Mouse (Mus musculus) lung, embryonic 15.5 days (tissue): ENCODE measurements around the gene Tex14. TPM values are rescaled to one million over a fixed set of nuclear protein-coding genes. Genes with fewer than 3 reads are reported as not detected.
"Not testable (repeated sequence)": the region's sequence is repeated elsewhere in the genome, so short reads cannot be mapped to it uniquely, and the experiment has no call there.

Experiments used
- ATAC-seq: fragments of 200-750 bp; cut with Nextera tagmentation; 2 replicates; pipeline ENCODE4 v1.8.0; 2017; ENCODE audit warnings: moderate number of reproducible peaks, borderline replicate concordance; ENCODE audit not compliant: low FRiP score, low TSS enrichment; ENCODE audit errors: extremely low read depth
- H3K27ac ChIP-seq: fragments of 300-500 bp; sonication (generic); 2 replicates; pipeline ENCODE4 v1.5.1; 2015; ENCODE audit warnings: moderate library complexity, mild to moderate bottlenecking, inconsistent platforms
- H3K27me3 ChIP-seq: fragments of 300-500 bp; sonication (generic); 2 replicates; pipeline ENCODE4 v1.6.1; 2015; ENCODE audit warnings: inconsistent platforms
- H3K36me3 ChIP-seq: fragments of 300-500 bp; sonication (generic); 2 replicates; pipeline ENCODE4 v1.6.1; 2015; ENCODE audit warnings: inconsistent platforms
- H3K4me1 ChIP-seq: fragments of 300-500 bp; sonication (generic); 2 replicates; pipeline ENCODE4 v1.6.1; 2015; ENCODE audit warnings: inconsistent platforms
- H3K4me2 ChIP-seq: fragments of 300-500 bp; sonication (generic); 2 replicates; pipeline ENCODE4 v1.6.1; 2015; ENCODE audit warnings: inconsistent platforms, mild to moderate bottlenecking, moderate library complexity
- H3K4me3 ChIP-seq: fragments of 300-500 bp; sonication (generic); 2 replicates; pipeline ENCODE4 v1.5.1; 2015; ENCODE audit warnings: mild to moderate bottlenecking, inconsistent platforms
- H3K9ac ChIP-seq: fragments of 300-500 bp; sonication (generic); 2 replicates; pipeline ENCODE4 v1.6.1; 2015; ENCODE audit warnings: inconsistent platforms
- H3K9me3 ChIP-seq: fragments of 300-500 bp; sonication (generic); 2 replicates; pipeline ENCODE4 v1.6.1; 2016; ENCODE audit warnings: inconsistent platforms
- WGBS: fragments of 180-500 bp; shearing (Covaris S2); methylation state at CpG from one replicate; pipeline ENCODE4 v1.1.7; 2015; 5-methylcytosine and 5-hydroxymethylcytosine counted together
- polyA plus RNA-seq: library from polyadenylated mRNA; unstranded; fragments of >200 nt; fragmentation: Nextera tagmentation; extraction: Ambion mirVana; gene quantifications from 2 replicates; pipeline ENCODE4 v1.2.1, GENCODE M21; 2015

Gene Tex14
- polyA plus RNA-seq, 1 experiment from 2014 or later, result 0.46 TPM

DNA sequence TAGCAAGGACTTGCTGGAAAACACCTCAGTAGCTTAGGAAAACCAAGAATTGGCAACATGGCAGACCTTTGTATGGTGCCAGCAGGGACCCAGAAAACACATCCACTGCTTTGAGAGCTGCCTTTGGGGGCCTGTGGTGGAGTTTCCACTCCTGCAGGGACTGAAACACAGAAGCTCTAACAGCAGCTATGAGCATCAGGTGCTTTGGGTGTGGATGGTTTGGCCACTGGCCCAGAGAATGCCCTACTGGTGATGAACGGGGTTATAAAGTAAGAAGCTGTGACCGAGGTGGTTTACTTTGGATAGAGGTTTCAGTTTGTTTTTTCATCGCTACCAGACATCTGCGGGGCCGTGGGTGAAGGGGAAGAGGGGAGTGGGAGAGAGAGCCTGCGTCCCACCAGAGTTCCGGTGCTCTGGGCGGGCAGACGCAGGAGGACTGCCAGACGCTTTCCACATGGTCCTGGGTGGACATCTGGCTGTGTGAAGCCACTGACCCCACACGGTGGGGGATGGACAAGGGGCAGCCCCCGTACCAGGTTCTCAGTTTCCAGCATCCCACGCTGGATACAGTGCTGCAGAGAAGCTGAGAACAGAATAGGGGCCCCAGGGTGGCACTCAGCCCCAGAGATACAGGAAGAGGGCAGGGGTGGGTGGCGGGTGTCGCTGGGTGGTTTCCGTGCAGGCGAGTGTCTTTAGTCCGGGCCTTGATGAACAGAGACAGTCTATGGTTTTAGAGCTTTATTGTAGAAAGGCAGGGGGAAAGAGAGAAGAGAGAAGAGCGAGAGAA, 62.8 kb downstream of the Tex14 start:
- peaks cover 18% of the 10 kb centered on the region for H3K4me1 ChIP-seq
- peak overlapping the region; percentile 9; the same call in 1 of the 2 replicates for H3K4me2 ChIP-seq
- H3K4me3 ChIP-seq, result 0 out of 2 replicates have a peak overlapping the region, but pooled peaks have one; percentile 2
- H3K27ac ChIP-seq, result no peak overlapping the region
- ATAC-seq, result no peak
- 28% methylated on average over 19 of the region's 19 CpGs for WGBS
- H3K36me3 ChIP-seq, result no peaks in the 10 kb centered on the region
- no peaks in the 10 kb centered on the region for H3K27me3 ChIP-seq
- H3K9ac ChIP-seq, result no peak overlapping the region
- H3K9me3 ChIP-seq, result no peaks in the 10 kb centered on the region

DNA sequence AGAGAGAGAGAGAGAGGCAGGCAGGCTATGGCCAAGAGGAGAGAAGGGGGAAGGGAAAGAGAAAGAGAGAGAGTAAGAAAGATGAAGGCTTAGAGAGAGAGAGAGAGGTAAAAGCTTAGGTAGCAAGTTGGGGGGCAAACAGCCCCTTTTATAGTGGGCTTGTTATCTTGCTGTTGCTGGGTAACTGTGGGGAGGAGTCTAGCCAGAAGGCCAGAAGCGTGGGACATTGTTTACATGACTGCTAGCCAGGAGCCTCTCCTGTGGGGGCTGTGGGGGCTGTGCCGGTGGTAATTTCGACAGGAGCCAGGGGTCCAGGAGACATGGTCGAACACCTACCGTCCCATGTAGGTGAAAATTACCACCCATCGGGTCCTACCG, 63.4 kb downstream of the Tex14 start:
- WGBS, result 24% methylated on average over 7 of the region's 7 CpGs
- no peaks in the 10 kb centered on the region for H3K9me3 ChIP-seq
- ATAC-seq, result no peak
- peaks cover 16% of the 10 kb centered on the region for H3K4me1 ChIP-seq
- H3K27me3 ChIP-seq, result no peaks in the 10 kb centered on the region
- no peak overlapping the region for H3K4me2 ChIP-seq
- H3K27ac ChIP-seq, result no peak overlapping the region
- no peak overlapping the region for H3K4me3 ChIP-seq
- H3K9ac ChIP-seq, result no peak overlapping the region
- H3K36me3 ChIP-seq, result no peaks in the 10 kb centered on the region

DNA sequence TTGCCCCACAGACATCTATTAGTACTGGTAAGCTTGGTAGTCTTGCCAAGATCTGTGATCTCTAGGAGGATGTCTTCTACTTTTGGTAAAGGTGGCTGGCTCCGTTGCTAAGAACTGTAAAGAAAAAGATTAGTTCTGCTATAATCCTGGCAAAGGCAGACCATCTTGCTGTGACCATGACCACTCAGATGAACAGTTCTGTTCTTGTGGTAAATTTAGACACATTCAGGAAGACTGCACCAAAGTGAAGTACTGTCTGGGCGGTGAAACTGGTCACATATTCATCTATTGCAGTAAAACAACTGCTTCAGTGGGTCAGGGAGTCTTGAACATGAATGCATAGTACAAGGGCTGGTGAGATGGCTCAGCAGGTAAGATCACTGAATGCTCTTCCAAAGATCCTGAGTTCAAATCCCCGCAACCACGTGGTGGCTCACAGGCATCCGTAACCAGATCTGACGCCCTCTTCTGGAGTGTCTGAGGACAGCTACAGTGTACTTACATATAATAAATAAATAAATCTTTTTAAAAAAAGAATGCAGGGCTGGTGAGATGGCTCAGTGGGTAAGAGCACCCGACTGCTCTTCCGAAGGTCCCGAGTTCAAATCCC, 63.9 kb downstream of the Tex14 start:
- Histone ChIP-seq H3K9ac (no peak overlapping the region), H3K4me1 (peaks cover 14% of the 10 kb centered on the region), H3K4me2 (no peak overlapping the region), H3K27ac (no peak overlapping the region), H3K4me3 (no peak overlapping the region), H3K36me3 (no peaks in the 10 kb centered on the region), H3K9me3 (no peaks in the 10 kb centered on the region), H3K27me3 (no peaks in the 10 kb centered on the region)
- no peak for ATAC-seq
- WGBS, result 74% methylated on average over 9 of the region's 9 CpGs

DNA sequence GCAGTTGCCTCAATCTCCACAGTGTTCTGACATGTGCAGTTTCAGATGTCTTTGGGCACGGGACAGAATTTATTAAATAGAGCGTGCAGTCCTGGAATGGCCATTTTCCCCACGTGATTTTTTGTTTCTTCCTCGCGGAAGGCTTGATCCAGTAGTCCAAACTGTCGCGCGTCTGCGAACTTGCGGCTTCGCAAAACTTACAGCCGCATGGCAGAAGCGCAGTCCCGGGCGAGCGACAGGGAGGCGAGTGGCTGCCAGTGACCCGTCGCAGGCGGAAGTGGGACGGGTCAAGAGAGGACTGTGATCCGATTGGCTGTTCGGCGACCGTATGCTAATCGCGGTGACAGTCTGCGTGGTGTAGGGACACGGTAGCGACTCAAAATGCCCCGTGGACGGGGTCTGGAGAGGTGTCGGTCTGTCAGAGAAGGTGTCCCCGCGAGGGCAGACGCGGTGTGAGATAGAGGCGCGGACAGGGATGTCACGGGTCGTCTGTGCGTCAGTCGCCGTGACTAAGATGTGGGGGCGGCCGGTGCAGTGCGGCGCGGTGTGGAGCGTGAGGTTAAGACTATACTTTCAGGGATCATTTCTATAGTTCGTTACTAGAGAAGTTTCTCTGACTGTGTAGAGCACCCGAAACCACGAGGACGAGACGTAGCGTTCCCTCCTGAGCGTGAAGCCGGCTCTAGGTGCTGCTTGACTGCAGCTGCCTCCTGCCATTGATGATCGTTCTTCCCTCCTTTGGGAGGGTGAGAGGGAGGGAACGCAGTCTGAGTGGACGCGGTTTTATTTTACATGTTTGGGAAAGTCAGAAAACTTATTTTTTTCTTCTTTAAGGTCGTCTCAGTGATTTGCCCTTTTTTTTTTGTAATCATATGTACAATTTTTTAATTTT, 66.2 kb downstream of the Tex14 start:
- H3K4me1 ChIP-seq, result peaks cover 14% of the 10 kb centered on the region
- H3K4me2 ChIP-seq, result peak overlapping the region; percentile 56
- H3K27me3 ChIP-seq, H3K36me3 ChIP-seq, H3K9me3 ChIP-seq: not testable (repeated sequence)
- ATAC-seq, result peak; percentile 98
- peak overlapping the region; percentile 20 for H3K9ac ChIP-seq
- peak overlapping the region; percentile 27 for H3K4me3 ChIP-seq
- under 1% methylated on average over 27 of the region's 63 CpGs for WGBS
- H3K27ac ChIP-seq, result peak overlapping the region; percentile 42; the same call in 1 of the 2 replicates

DNA sequence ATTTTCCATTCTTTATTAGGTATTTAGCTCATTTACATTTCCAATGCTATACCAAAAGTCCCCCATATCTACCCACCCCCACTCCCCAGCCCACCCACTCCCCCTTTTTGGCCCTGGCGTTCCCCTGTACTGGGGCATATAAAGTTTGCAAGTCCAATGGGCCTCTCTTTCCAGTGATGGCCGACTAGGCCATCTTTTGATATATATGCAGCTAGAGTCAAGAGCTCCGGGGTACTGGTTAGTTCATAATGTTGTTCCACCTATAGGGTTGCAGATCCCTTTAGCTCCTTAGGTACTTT, 66.8 kb downstream of the Tex14 start:
- not testable (repeated sequence) for H3K4me2 ChIP-seq, H3K9ac ChIP-seq, H3K9me3 ChIP-seq, H3K27me3 ChIP-seq, H3K4me3 ChIP-seq, H3K27ac ChIP-seq, H3K36me3 ChIP-seq
- H3K4me1 ChIP-seq, result peaks cover 14% of the 10 kb centered on the region
- ATAC-seq, result peak; percentile 63
- WGBS, result 10% methylated on average over 2 of the region's 3 CpGs

DNA sequence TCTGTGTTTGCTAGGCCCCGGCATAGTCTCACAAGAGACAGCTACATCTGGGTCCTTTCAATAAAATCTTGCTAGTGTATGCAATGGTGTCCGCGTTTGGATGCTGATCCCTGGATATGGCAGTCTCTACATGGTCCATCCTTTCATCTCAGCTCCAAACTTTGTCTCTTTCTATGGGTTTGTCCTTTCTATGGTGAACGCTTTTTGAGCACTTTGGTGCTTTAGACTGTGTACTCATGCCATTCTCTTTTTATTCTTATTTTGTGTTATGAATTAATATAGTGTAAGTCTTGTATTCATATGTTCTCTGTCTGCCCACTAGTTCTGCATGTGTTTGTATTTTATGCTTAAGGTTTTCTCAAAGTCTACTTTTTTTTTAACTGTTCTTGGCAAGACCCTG, 67.2 kb downstream of the Tex14 start:
- 21% methylated on average over 4 of the region's 4 CpGs for WGBS

DNA sequence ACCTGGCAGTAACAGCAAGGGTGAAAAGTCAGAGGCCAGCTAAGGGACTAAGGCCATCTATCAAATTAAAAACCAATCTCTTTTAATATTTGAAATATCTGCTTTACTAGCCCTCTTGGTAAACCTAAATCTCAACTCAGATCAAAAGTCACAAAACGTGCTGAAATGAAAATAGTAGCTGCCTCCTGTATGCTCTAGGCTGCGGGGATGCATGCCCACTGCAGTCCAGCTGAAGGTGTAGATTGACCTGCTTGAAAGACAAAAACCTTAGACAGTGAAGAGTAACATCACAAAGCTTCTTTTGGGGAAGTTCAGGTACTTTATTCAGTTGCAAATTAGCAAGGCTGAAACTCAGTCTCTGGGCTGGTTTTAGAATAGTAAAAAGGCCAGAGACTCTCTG, 74.3 kb downstream of the Tex14 start:
- H3K27me3 ChIP-seq, H3K27ac ChIP-seq, H3K9ac ChIP-seq, ATAC-seq, H3K9me3 ChIP-seq, H3K4me1 ChIP-seq, H3K4me2 ChIP-seq, H3K36me3 ChIP-seq, H3K4me3 ChIP-seq: not testable (repeated sequence)
- 66% methylated on average over 2 of the region's 2 CpGs for WGBS

More for the DNA sequence above, 67.2 kb downstream of the Tex14 start:
- not testable (repeated sequence) for H3K9ac ChIP-seq, H3K4me3 ChIP-seq, H3K4me2 ChIP-seq, H3K27ac ChIP-seq, ATAC-seq, H3K9me3 ChIP-seq, H3K36me3 ChIP-seq, H3K27me3 ChIP-seq
- peaks cover 14% of the 10 kb centered on the region for H3K4me1 ChIP-seq

DNA sequence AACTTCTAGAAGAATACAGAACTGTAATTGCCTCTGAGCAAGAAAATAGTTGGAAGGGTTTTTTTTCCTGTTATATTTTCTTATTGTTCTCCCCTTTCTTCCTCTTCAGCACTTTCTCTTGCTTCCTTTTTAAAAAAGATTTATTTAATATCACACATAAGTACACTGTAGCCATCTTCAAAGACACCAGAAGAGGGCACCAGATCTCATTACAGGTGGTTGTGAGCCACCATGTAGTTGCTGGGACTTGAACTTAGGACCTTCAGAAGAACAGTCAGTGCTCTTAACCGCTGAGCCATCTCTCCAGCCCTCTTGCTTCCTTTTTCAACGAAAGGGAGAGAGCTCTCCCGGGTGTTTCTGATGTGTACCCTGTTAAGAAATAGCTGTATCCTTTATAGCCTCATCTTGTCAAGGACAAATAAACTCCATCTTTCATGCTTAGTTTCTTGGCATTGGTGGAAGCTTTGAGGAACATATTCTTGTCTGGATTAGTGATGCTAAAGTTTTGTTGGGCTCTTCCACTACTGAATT, 79.0 kb downstream of the Tex14 start:
- Histone ChIP-seq H3K9me3 (no peaks in the 10 kb centered on the region), H3K27me3 (no peaks in the 10 kb centered on the region), H3K4me1 (no peaks in the 10 kb centered on the region), H3K4me3 (no peak overlapping the region), H3K36me3 (no peaks in the 10 kb centered on the region), H3K9ac (no peak overlapping the region), H3K4me2 (no peak overlapping the region), H3K27ac (no peak overlapping the region)
- no peak for ATAC-seq
- WGBS, result 62% methylated on average over 3 of the region's 3 CpGs

DNA sequence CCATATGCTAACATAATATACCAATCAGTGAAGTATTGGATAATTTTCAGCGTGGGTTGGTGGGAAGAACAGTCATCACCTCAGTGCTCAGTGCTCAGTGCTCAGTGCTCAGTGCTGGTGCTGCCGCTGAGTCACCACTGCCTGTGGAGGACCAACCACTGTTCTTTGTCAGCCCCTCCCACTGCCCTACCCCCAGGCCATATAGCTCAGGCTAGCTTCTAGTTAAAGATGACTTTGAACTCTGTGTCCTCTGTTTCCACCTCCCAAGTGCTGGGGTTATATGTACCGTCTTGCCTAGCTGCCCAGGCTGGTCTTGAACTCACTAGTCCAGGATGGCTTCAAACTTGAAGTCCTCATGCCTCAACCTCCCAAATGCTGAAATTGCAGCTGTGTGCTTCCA, 84.1 kb downstream of the Tex14 start:
- Histone ChIP-seq H3K4me3 (no peak overlapping the region), H3K27me3 (no peaks in the 10 kb centered on the region), H3K4me2 (no peak overlapping the region), H3K36me3 (no peaks in the 10 kb centered on the region), H3K9me3 (no peaks in the 10 kb centered on the region), H3K27ac (no peak overlapping the region), H3K9ac (no peak overlapping the region), H3K4me1 (no peaks in the 10 kb centered on the region)
- WGBS, result 82% methylated on average over 3 of the region's 3 CpGs
- ATAC-seq, result no peak

DNA sequence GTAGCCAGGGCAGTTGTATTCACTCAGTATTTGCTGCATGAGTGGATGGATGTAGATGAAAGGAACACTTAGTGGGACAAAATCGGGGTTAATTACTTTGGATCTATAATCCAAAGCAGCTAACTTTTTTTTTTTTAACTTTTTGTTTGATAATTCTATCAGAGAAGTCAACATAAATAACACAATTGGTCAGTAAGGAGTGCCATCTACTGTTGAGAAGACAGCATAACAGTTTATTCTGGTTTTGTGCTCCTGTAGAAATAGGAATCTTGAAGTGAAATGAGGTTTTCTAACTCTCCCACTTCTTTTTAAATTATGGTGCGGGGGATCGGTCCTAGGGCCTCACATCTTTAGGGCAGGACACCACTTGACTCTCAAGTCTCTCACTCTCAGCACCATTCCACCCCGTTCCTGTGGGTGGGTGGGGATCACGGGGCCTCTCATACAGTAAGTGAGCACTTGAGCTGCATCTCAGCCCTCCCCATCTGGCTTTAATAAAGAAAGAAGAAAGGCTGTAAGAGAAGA, 99.9 kb downstream of the Tex14 start:
- Histone ChIP-seq H3K4me2 (no peak overlapping the region), H3K4me3 (no peak overlapping the region), H3K9me3 (no peaks in the 10 kb centered on the region), H3K4me1 (no peaks in the 10 kb centered on the region), H3K36me3 (no peaks in the 10 kb centered on the region), H3K9ac (no peak overlapping the region), H3K27ac (no peak overlapping the region), H3K27me3 (no peaks in the 10 kb centered on the region)
- 34% methylated on average over 5 of the region's 5 CpGs for WGBS
- no peak for ATAC-seq

DNA sequence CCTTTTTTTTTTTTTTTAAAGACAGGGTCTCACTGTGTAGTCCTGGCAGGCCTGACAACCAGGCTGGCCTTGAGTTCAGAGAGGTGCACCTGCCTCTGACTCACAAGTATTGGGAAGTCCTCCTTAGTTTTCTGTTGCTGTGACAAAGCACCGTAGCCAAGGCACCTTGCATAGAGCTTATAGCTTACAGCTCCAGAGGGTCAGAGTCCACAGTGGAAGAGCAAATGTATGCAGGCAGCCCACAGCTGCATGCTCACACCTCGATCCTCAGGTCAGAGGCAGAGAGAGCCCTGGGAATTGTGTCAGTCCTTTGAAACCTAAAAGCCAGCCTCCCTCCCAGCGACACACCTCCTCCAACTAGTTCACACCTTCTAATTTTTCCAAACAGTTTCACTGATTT, 101.6 kb downstream of the Tex14 start:
- 69% methylated on average over 3 of the region's 3 CpGs for WGBS
- Histone ChIP-seq H3K9me3 (no peaks in the 10 kb centered on the region), H3K4me2 (no peak overlapping the region), H3K9ac (no peak overlapping the region), H3K4me1 (no peaks in the 10 kb centered on the region), H3K27me3 (no peaks in the 10 kb centered on the region), H3K36me3 (no peaks in the 10 kb centered on the region), H3K27ac (no peak overlapping the region), H3K4me3 (no peak overlapping the region)
- ATAC-seq, result no peak

DNA sequence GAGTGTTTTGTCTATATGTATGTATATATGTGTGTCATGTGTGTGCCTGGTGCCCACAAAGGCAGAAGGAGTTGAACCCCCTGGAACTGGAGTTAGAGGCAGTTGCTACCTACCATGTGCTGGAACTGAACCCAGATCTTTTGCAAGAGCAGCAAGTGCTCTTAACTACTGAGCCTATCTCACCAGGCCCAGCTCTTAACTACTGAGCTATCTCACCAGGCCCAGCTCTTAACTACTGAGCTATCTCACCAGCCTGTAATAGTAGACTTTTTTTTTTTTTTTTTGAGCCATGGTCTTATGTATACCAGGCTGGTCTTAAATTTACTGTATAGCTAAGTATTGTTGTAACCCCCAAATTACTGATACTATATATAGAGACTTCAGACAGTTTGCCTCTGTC, 102.2 kb downstream of the Tex14 start:
- Histone ChIP-seq H3K4me2 (no peak overlapping the region), H3K36me3 (no peaks in the 10 kb centered on the region), H3K9ac (no peak overlapping the region), H3K4me1 (no peaks in the 10 kb centered on the region), H3K27me3 (no peaks in the 10 kb centered on the region), H3K4me3 (no peak overlapping the region), H3K27ac (no peak overlapping the region), H3K9me3 (no peaks in the 10 kb centered on the region)
- no peak for ATAC-seq
